Mouse (Mus musculus): ENCODE results near the gene Adgre5. TPM values are rescaled to one million over a fixed set of nuclear protein-coding genes. Genes with fewer than 3 reads are reported as not detected.

Adgre5 gene
- total RNA-seq (2012; rRNA removed), result 23.6 and 27.4 TPM in 2 replicates
- total RNA-seq (2014; rRNA removed), result 0.54 and 0.66 TPM in 2 replicates
- 3.7 and 5.9 TPM in 2 replicates for polyA plus RNA-seq (2012; ENCODE audit: insufficient read length, low read depth)

DNA sequence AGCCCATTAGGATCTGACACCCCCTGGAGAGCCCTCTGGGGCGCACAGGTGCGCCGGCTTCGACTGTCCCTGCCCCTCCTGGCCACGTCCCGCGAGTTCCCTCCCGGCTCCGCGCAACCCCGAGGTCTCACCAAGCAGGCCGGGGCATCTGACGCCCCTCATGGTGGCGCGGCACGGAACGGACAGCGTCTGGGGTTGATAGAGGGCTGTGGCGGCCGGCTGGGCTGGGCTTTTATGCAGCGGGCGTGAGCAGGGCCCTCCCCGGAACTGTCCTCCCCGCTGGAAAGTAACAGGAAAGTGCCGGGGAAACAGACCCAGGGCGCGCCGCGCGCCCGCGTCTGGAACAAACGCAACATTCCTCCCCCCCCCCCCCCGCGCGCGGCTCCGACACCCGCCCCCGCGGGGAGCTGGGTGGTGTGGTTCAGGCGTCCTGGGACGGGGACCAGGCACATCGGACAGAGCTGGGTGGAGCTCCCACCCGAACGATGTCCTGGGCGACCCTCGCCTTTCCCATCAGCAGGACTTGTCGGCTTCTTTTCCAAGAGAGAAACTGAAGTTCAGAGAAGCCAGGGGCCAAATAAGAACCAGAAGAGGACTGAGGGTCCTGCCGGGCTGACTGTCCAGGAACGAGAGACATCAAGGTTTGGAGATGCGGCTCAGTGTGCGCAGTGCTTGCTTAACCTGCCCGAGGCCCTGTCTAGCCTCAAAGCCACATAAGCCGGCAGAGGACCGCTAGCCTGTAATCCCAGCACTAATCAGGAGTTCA, at the start of gene Adgre5:
Gene Adgre5 (minus strand): TSS at position 351 of the 766 bp plus-strand sequence.
- no peak for DNase-seq (ENCODE audit: extremely low read depth)
- Histone ChIP-seq H3K9ac (ENCODE audit: insufficient read depth, low read depth) (peak within 1 kb of the TSS; percentile 77), H3K9me3 (replicated peaks; ENCODE audit: low read length) (peaks cover 19% of the 10 kb centered on the region), H3K4me2 (ENCODE audit: insufficient read depth, low read depth, poor library complexity, severe bottlenecking) (peak within 1 kb of the TSS; percentile 71), H3K4me1 (ENCODE audit: control insufficient read depth in 1 of 2, insufficient read depth in 2 of 2) (peaks cover 11 to 65% of the 10 kb centered on the region in 2 experiments), H3K27ac (ENCODE audit: insufficient read depth, low read depth) (peak within 1 kb of the TSS; percentile 55), H3K27me3 (replicated peaks) (no peaks in the 10 kb centered on the region), H3K36me3 (replicated peaks in 1 of 2; ENCODE audit: control insufficient read depth in 1 of 2, insufficient read depth in 1 of 2, low read length in 1 of 2) (peaks cover 0 to 2% of the 10 kb centered on the region in 2 experiments), H3K4me3 (replicated peaks in 1 of 3; ENCODE audit: low read depth in 2 of 3, low read length in 2 of 3, poor library complexity in 1 of 3) (peak within 1 kb of the TSS in 2 of 3 experiments; percentile 44 to 85), H3K79me2 (replicated peaks; ENCODE audit: control insufficient read depth, extremely low read depth, insufficient read depth, poor library complexity, severe bottlenecking) (peaks cover 13% of the 10 kb centered on the region; the same call in 1 of the 2 replicates)
- in situ Hi-C loops (cut with MboI; ENCODE audit: low pct_ligation_motif_present, low pct_unique_long_range_greater_than_20kb, low sequenced_read_pairs) (no loop called here), dilution Hi-C loops (cut with MboI; ENCODE audit: extremely low pct_ligation_motif_present, extremely low pct_unique_long_range_greater_than_20kb, low sequenced_read_pairs) (no loop called here)
- TF ChIP-seq USF2 (conservative IDR thresholded peaks at IDR 0.05; ENCODE audit: low read depth, low read length) (no peak), HCFC1 (IDR thresholded peaks at IDR 0.05; ENCODE audit: low read depth, low read length) (no peak), EP300 (IDR thresholded peaks at IDR 0.05; ENCODE audit: low read length) (no peak), GABPA (IDR thresholded peaks at IDR 0.05; ENCODE audit: insufficient replicate concordance, low read depth, low read length) (no peak), KAT2A (IDR thresholded peaks at IDR 0.05; ENCODE audit: insufficient replicate concordance, low read length) (no peak), IRF4 (IDR thresholded peaks at IDR 0.05; ENCODE audit: low read depth, low read length) (no peak), ZMIZ1 (IDR thresholded peaks at IDR 0.05; ENCODE audit: low read depth, low read length) (no peak), MAFK (IDR thresholded peaks at IDR 0.05; ENCODE audit: insufficient replicate concordance, low read length) (no peak), CHD2 (IDR thresholded peaks at IDR 0.05; ENCODE audit: low read length) (no peak), TBP (conservative IDR thresholded peaks at IDR 0.05; ENCODE audit: low read depth, low read length) (0 out of 2 replicates have a peak, but pooled peaks have one; percentile 28), ELF1 (IDR thresholded peaks at IDR 0.05; ENCODE audit: low read depth, low read length) (peak; percentile 6; the same call in 1 of the 2 replicates), POLR2A (IDR thresholded peaks at IDR 0.05; ENCODE audit: low read depth, low read length) (peak; percentile 56; the same call in 1 of the 2 replicates), MXI1 (IDR thresholded peaks at IDR 0.05; ENCODE audit: low read depth, low read length) (no peak), NELFE (IDR thresholded peaks at IDR 0.05; ENCODE audit: low read depth, low read length) (0 out of 2 replicates have a peak, but pooled peaks have one; percentile 27), UBTF (IDR thresholded peaks at IDR 0.05; ENCODE audit: low read depth, low read length) (0 out of 2 replicates have a peak, but pooled peaks have one; percentile 24), ZNF384 (IDR thresholded peaks at IDR 0.05; ENCODE audit: low read depth, low read length) (no peak), RAD21 (IDR thresholded peaks at IDR 0.05; ENCODE audit: low read depth, low read length) (no peak), MEF2A (IDR thresholded peaks at IDR 0.05; ENCODE audit: borderline replicate concordance, low read depth, low read length) (no peak), PAX5 (IDR thresholded peaks at IDR 0.05; ENCODE audit: low read length) (no peak), BHLHE40 (IDR thresholded peaks at IDR 0.05; ENCODE audit: low read depth, low read length) (no peak), SIN3A (IDR thresholded peaks at IDR 0.05; ENCODE audit: low read length) (peak; percentile 23; the same call in 1 of the 2 replicates), NRF1 (IDR thresholded peaks at IDR 0.05; ENCODE audit: low read depth, low read length) (no peak)
